16 mouse cellular contexts compared by ENCODE assay signal in genomic region chrX:67829729-67830128, GRCm38 (mm10).
"Had no signal": no experiment of that assay in that cellular context is flagged by ENCODE, and none has a peak within 500 bp of the region (broad histone marks: within the 10 kb centered on the region; RNA-seq: fewer than 3 reads in every experiment).

No protein-coding gene starts in this region.

- H3K9ac ChIP-seq: neural tube, embryonic 13.5 days; neural tube, embryonic 15.5 days; stomach, embryonic 15.5 days had no signal

- H3K9me3 ChIP-seq: neural tube, embryonic 13.5 days; neural tube, embryonic 15.5 days; stomach, embryonic 15.5 days had no signal

- H3K27ac ChIP-seq: neural tube, embryonic 13.5 days; neural tube, embryonic 15.5 days; stomach, embryonic 15.5 days; stomach, postnatal 0 days had no signal

- H3K4me3 ChIP-seq: neural tube, embryonic 13.5 days; neural tube, embryonic 15.5 days; stomach, embryonic 15.5 days had no signal

- H3K27me3 ChIP-seq: neural tube, embryonic 13.5 days; neural tube, embryonic 15.5 days; stomach, embryonic 15.5 days had no signal

- DNase-seq: retina, postnatal 1 day; right cerebral cortex, adult 18-20 months; right cerebral cortex, postnatal 14 days; right cerebral cortex, postnatal 25 days; right cerebral cortex, postnatal 4 days; spleen, adult 18-20 months; thymus, adult 18-20 months; thymus, adult 2 months; thymus, postnatal 14 days; thymus, postnatal 25 days; thymus, postnatal 36 days; thymus, postnatal 4 days had no signal

- H3K4me2 ChIP-seq: neural tube, embryonic 13.5 days; neural tube, embryonic 15.5 days; stomach, embryonic 15.5 days had no signal

- H3K36me3 ChIP-seq: neural tube, embryonic 13.5 days; neural tube, embryonic 15.5 days; stomach, embryonic 15.5 days had no signal

- H3K4me1 ChIP-seq: neural tube, embryonic 13.5 days; neural tube, embryonic 15.5 days; stomach, embryonic 15.5 days had no signal
